Mouse (Mus musculus): ENCODE results near the gene Cirbp.

- TF ChIP-seq CTCF (IDR thresholded peaks at IDR 0.05; ENCODE audit: low read depth) (no peak), EP300 (IDR thresholded peaks at IDR 0.05; ENCODE audit: low read depth) (no peak)
Measured at GRCm38 (mm10) chr10:80190491-80191051, 24.8 kb downstream of the Cirbp start.

Measured in heart, postnatal 0 days (tissue).